Mouse (Mus musculus): ENCODE results near the gene Golga4.

Golga4 gene

GRCm38 (mm10) chr9:118489579-118490019 is 16.5 kb upstream of the Golga4 start:
- DNase-seq (ENCODE audit: low read depth), result peak; percentile 85

GRCm38 (mm10) chr9:118491195-118491594 is 14.9 kb upstream of the Golga4 start:
- no peak for DNase-seq (ENCODE audit: low read depth)

DNA sequence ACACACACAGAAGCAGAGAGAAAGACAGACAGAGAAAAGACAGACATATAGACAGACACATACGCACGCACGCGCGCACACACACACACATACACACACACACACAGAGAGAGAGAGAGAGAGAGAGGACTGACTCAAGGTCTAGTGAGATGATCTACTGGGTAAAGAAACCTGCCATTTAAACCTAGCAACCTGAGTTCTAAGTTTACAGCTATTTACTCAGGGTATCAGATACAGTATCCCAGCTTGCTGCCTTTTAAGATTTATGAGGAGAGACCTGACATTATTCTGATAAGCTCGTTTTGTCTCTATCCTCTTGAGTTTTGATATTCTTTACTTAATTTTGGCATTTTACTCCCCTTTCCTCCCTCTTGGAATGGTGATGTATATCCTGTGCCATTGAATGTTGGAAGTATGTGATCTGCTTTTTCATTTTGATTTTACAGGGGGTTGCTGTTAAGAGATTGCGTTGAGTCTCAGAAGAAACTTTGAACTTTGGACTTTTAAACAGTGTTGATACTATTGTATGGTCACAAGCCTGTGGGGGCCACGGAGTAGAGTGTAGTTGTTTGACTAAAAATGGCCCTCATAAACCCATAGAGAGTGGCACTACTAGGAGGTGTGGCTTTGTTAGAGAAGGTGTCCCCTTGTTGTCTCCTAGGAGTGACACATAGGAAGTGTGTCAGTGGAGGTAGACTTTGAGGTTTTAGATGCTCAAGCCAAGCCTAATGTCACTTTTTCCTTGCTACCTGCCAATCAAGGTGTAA is 13.0 kb upstream of the Golga4 start:
- DNase-seq (ENCODE audit: low read depth), result no peak

DNA sequence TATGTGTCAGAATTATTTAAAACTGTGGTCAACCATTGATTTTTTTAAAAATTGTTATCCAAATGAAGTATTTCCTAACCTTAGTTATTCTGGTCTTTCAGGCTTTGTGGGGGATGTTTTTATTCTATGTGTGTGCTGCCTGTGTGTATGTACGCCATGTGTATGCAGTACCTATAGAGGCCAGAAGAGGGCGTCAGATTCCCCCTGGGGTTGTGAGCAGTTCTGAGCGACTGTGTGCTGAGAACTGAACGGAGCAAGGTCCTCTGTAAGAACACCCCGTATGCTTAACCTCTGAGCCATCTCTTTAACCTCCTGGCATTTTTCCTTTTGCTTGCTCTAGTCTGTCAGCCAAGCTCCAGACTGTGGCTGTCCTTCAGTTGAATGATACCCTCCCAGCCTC is 12.0 kb upstream of the Golga4 start:
- no peak for DNase-seq (ENCODE audit: low read depth)

DNA sequence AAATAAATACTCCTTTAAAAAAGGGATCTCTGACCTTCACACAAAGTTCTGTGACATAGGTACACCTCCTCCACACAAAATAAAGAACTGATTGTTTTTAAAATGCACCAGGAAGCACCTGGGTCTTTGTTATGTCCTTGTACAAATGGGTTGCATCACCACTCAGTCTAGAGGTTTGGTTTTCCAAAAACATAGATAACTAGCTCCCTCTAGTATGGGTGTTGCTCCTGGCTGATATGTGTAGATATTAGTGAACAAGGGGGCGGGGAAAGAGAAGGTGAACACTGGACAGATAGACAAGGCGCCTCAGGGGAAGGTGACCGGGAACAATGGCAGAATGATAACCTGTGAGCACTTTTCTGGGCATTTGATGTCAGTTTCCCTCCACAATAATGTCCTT is 10.1 kb upstream of the Golga4 start:
- DNase-seq (ENCODE audit: low read depth), result no peak

GRCm38 (mm10) chr9:118496952-118497351 is 9.1 kb upstream of the Golga4 start:
- no peak for DNase-seq (ENCODE audit: low read depth)

GRCm38 (mm10) chr9:118498061-118498460 is 8.0 kb upstream of the Golga4 start:
- no peak for DNase-seq (ENCODE audit: low read depth)

GRCm38 (mm10) chr9:118500963-118501362 is 5.1 kb upstream of the Golga4 start:
- no peak for DNase-seq (ENCODE audit: low read depth)

DNA sequence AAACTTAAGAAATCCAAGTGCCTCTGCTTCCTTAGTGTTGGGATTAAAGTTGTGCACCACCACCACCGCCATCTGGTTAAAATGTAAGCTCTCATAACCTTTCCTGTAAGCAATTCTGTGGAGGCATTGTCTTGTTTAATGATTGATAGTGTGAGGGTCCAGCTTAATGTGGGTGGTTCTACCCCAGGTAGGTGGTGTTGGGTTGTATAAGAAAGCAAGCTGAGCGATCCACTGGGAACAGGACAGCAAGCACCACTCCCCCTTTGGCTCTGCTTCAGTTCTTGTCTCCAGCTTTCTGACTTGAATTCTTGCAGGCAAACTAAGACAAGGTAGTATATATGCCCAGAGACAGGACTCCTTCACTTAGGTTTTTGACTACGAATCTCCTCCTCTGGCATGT is 1.4 kb upstream of the Golga4 start:
- DNase-seq (ENCODE audit: low read depth), result no peak

GRCm38 (mm10) chr9:118506404-118507231 is 551 bp downstream of the Golga4 start:
- peak; percentile 37 for DNase-seq (ENCODE audit: low read depth)

- DNase-seq (ENCODE audit: low read depth), result no peak
These were observed 1.5 kb downstream of the Golga4 start for GRCm38 (mm10) chr9:118507552-118507951.

DNA sequence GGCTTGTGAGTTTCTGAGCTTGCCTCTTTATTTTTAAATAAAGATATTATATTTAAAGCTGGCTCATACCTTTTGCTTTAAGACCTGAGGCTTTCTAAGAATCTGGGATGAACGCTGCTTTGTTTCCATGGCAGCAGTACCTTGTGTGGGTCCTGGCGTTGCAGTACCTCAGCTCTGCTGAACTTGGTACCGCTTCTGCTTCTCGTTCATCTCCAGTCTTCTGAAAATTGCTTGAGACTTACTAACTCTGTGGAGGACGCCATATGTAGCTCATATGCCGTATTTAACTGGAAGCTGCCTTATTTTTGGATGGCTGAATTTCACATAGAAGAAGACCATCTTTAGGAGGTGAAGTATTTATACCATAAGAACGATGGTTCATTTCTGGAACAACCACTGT is 2.5 kb downstream of the Golga4 start:
- DNase-seq (ENCODE audit: low read depth), result no peak

GRCm38 (mm10) chr9:118510941-118511690 is 5.0 kb downstream of the Golga4 start:
- no peak for DNase-seq (ENCODE audit: low read depth)

GRCm38 (mm10) chr9:118512681-118513233 is 6.7 kb downstream of the Golga4 start:
- no peak for DNase-seq (ENCODE audit: low read depth)

GRCm38 (mm10) chr9:118515476-118515875 is 9.4 kb downstream of the Golga4 start:
- DNase-seq (ENCODE audit: low read depth), result no peak

- no peak for DNase-seq (ENCODE audit: low read depth)
These were observed 10.1 kb downstream of the Golga4 start for GRCm38 (mm10) chr9:118516162-118516561.

GRCm38 (mm10) chr9:118517619-118518018 is 11.6 kb downstream of the Golga4 start:
- no peak for DNase-seq (ENCODE audit: low read depth)

DNA sequence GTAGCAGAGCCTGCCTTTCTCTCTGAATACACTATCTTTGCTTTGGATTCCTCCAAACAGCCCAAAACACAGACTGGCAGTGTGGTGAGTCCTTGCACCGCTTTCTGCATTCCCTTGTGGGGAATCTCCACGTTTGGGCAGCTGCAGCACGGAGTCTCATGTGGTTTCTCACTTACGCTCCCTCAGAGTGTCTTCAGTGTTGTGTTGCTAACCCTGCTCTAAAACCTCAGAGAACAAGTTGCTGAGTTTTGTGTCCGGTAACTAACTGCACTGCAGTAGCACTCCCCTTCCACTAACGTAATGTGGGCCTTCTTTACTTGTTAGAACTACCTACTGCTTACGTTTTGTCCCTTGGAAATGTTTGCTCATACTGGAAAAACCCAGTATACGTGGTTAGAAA is 13.0 kb downstream of the Golga4 start:
- no peak for DNase-seq (ENCODE audit: low read depth)

GRCm38 (mm10) chr9:118520011-118520410 is 13.9 kb downstream of the Golga4 start:
- DNase-seq (ENCODE audit: low read depth), result no peak

- no peak for DNase-seq (ENCODE audit: low read depth)
These were observed 14.8 kb downstream of the Golga4 start for GRCm38 (mm10) chr9:118520858-118521257.

GRCm38 (mm10) chr9:118521659-118522058 is 15.6 kb downstream of the Golga4 start:
- DNase-seq (ENCODE audit: low read depth), result no peak

- DNase-seq (ENCODE audit: low read depth), result no peak
These were observed 17.7 kb downstream of the Golga4 start for GRCm38 (mm10) chr9:118523738-118524137.

Data from naive thymus-derived CD4-positive, alpha-beta T cell, adult 2 months (primary cell).